Mouse (Mus musculus) kidney, embryonic 16.5 days (tissue): ENCODE data around the gene Pld2. TPM values are rescaled to one million over a fixed set of nuclear protein-coding genes. Genes with fewer than 3 reads are reported as not detected.

Experiments used
- ATAC-seq: fragments of 200-750 bp; cut with Nextera tagmentation; 2 replicates; pipeline ENCODE4 v1.8.0; 2017; ENCODE audit warnings: moderate TSS enrichment; ENCODE audit not compliant: low FRiP score, low TSS enrichment
- H3K27ac ChIP-seq: fragments of 300-500 bp; sonication (generic); 2 replicates; pipeline ENCODE4 v1.5.1; 2014; ENCODE audit warnings: low read length
- H3K27me3 ChIP-seq: fragments of 300-500 bp; sonication (generic); 2 replicates; pipeline ENCODE4 v1.6.1; 2014; ENCODE audit warnings: low read length, control low read depth, mixed read lengths; ENCODE audit not compliant: insufficient read depth
- H3K36me3 ChIP-seq: fragments of 300-500 bp; sonication (generic); 2 replicates; pipeline ENCODE4 v1.6.1; 2014; ENCODE audit warnings: low read length, control low read depth, mixed read lengths; ENCODE audit not compliant: insufficient read depth
- H3K4me1 ChIP-seq: fragments of 300-500 bp; sonication (generic); 2 replicates; pipeline ENCODE4 v1.6.1; 2014; ENCODE audit warnings: low read length, control low read depth, mixed read lengths; ENCODE audit not compliant: insufficient read depth
- H3K4me2 ChIP-seq: fragments of 300-500 bp; sonication (generic); replicated peaks from 2 replicates; pipeline ENCODE4 v1.6.1; 2014; ENCODE audit warnings: low read depth, low read length
- H3K4me3 ChIP-seq: fragments of 300-500 bp; sonication (generic); 2 replicates; pipeline ENCODE4 v1.5.1; 2014; ENCODE audit warnings: mild to moderate bottlenecking, low read length
- H3K9ac ChIP-seq: fragments of 300-500 bp; sonication (generic); replicated peaks from 2 replicates; pipeline ENCODE4 v1.6.1; 2014; ENCODE audit warnings: low read length
- H3K9me3 ChIP-seq: fragments of 300-500 bp; sonication (generic); 2 replicates; pipeline ENCODE4 v1.6.1; 2016; ENCODE audit warnings: low read length, control low read depth
- WGBS: fragments of 180-500 bp; shearing (Covaris S2); extraction: QIAGEN DNeasy Blood & Tissue Kit; methylation state at CpG from one replicate; pipeline ENCODE4 v1.1.7; 2014; 5-methylcytosine and 5-hydroxymethylcytosine counted together
- polyA plus RNA-seq: library from polyadenylated mRNA; unstranded; fragments of >200 nt; fragmentation: Nextera tagmentation; extraction: Ambion mirVana; gene quantifications from 2 replicates; pipeline ENCODE4 v1.2.1, GENCODE M21; 2015

Gene Pld2
- polyA plus RNA-seq, 1 experiment from 2014 or later: 8.5 TPM

DNA sequence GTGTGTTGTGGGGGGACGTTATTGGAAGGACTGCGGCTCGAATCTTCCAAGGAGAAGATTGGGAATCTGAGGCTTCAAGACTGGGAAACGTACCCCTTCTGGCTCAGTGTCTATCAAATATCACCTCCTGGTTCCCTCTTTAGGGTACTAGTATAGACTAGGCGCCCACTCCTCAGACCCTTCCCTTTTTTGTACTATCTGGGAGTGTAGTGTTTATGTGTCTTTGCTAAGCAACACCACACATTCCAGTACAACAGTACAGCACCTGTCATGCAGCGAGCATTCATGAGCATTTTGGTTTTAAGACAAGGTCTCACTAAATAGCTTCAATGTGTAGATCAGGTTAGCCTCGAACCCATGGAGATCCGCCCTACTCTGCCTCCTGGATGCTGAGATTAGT, 11.7 kb downstream of the Pld2 start:
- Histone ChIP-seq H3K4me3 (no peak overlapping the region), H3K9ac (no peak overlapping the region), H3K36me3 (no peaks in the 10 kb centered on the region), H3K4me2 (no peak overlapping the region), H3K9me3 (no peaks in the 10 kb centered on the region), H3K4me1 (peaks cover 10% of the 10 kb centered on the region; the same call in 1 of the 2 replicates), H3K27me3 (no peaks in the 10 kb centered on the region), H3K27ac (no peak overlapping the region)
- 92% methylated on average over 8 of the region's 8 CpGs for WGBS
- no peak for ATAC-seq

GRCm38 (mm10) chr11:70553940-70554339, 14.1 kb downstream of the Pld2 start:
- 0 out of 2 replicates have a peak, but pooled peaks cover 4% of the 10 kb centered on the region for H3K36me3 ChIP-seq
- no peak overlapping the region for H3K9ac ChIP-seq
- peaks cover 10% of the 10 kb centered on the region; the same call in 1 of the 2 replicates for H3K4me1 ChIP-seq
- no peak for ATAC-seq
- H3K4me2 ChIP-seq: no peak overlapping the region
- no peak overlapping the region for H3K4me3 ChIP-seq
- no peaks in the 10 kb centered on the region for H3K27me3 ChIP-seq
- WGBS: 15% methylated on average over 7 of the region's 7 CpGs
- H3K9me3 ChIP-seq: no peaks in the 10 kb centered on the region
- H3K27ac ChIP-seq: no peak overlapping the region

DNA sequence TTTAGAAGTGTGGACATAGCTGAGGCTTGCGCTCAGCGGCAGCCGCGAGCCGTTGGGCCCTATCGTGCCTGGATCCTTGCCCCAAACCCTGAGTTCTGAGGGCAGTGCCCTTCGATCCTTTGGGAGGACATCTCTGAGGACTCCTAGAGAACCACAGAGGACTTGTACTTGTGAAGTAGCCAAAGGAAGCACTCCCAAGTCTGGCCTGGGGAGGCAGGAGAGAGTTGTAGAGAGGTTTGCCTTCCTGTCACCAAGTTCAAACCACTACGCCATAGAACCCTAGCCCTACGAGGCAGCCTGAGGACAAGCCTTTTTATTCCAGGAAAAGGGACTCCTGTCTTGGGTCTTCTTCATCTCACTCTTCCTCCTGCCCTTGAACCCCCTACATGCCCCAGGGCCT, 17.7 kb downstream of the Pld2 start:
- Histone ChIP-seq H3K27ac (no peak overlapping the region), H3K27me3 (no peaks in the 10 kb centered on the region), H3K9me3 (no peaks in the 10 kb centered on the region), H3K4me1 (peaks cover 17% of the 10 kb centered on the region), H3K4me3 (no peak overlapping the region), H3K36me3 (0 out of 2 replicates have a peak, but pooled peaks cover 4% of the 10 kb centered on the region), H3K4me2 (no peak overlapping the region), H3K9ac (no peak overlapping the region)
- ATAC-seq: no peak
- 89% methylated on average over 9 of the region's 9 CpGs for WGBS

- Histone ChIP-seq H3K4me3 (peak overlapping the region; percentile 91), H3K27me3 (no peaks in the 10 kb centered on the region), H3K36me3 (0 out of 2 replicates have a peak, but pooled peaks cover 4% of the 10 kb centered on the region), H3K9ac (peak overlapping the region; percentile 87), H3K4me1 (peaks cover 40% of the 10 kb centered on the region), H3K27ac (peak overlapping the region; percentile 93), H3K4me2 (peak overlapping the region; percentile 92), H3K9me3 (no peaks in the 10 kb centered on the region)
- ATAC-seq: peak; percentile 12; the same call in 1 of the 2 replicates
- 0% methylated on average over 2 of the region's 2 CpGs for WGBS
Measured at GRCm38 (mm10) chr11:70561937-70562286, 22.0 kb downstream of the Pld2 start.

- H3K4me3 ChIP-seq: peak within 1 kb of the TSS; percentile 91
- WGBS: 0% methylated on average over 50 of the region's 57 CpGs
- peak; percentile 89 for ATAC-seq
Measured at GRCm38 (mm10) chr11:70562287-70562994, 22.6 kb downstream of the Pld2 start, which contains the start of gene Mink1. Gene Mink1, plus strand, starts transcription at chr11:70562881.

GRCm38 (mm10) chr11:70562995-70563469, 23.2 kb downstream of the Pld2 start:
- WGBS: under 1% methylated on average over 30 of the region's 31 CpGs
- H3K36me3 ChIP-seq: 0 out of 2 replicates have a peak, but pooled peaks cover under 1% of the 10 kb centered on the region
- peak overlapping the region; percentile 91 for H3K4me3 ChIP-seq
- H3K4me2 ChIP-seq: peak overlapping the region; percentile 92
- H3K9ac ChIP-seq: peak overlapping the region; percentile 87
- ATAC-seq: peak; percentile 24
- H3K27me3 ChIP-seq: no peaks in the 10 kb centered on the region
- peaks cover 42% of the 10 kb centered on the region for H3K4me1 ChIP-seq
- H3K27ac ChIP-seq: peak overlapping the region; percentile 93
- no peaks in the 10 kb centered on the region for H3K9me3 ChIP-seq

More at GRCm38 (mm10) chr11:70562287-70562994, 22.6 kb downstream of the Pld2 start, which contains the start of gene Mink1:
- peaks cover 42% of the 10 kb centered on the region for H3K4me1 ChIP-seq
- peak within 1 kb of the TSS; percentile 87 for H3K9ac ChIP-seq
- H3K9me3 ChIP-seq: no peaks in the 10 kb centered on the region
- peak within 1 kb of the TSS; percentile 92 for H3K4me2 ChIP-seq
- peak within 1 kb of the TSS; percentile 93 for H3K27ac ChIP-seq
- H3K36me3 ChIP-seq: 0 out of 2 replicates have a peak, but pooled peaks cover 4% of the 10 kb centered on the region
- H3K27me3 ChIP-seq: no peaks in the 10 kb centered on the region

- Histone ChIP-seq H3K27ac (peak overlapping the region; percentile 93), H3K4me1 (peaks cover 42% of the 10 kb centered on the region), H3K36me3 (no peaks in the 10 kb centered on the region), H3K27me3 (no peaks in the 10 kb centered on the region), H3K4me2 (peak overlapping the region; percentile 92), H3K9ac (peak overlapping the region; percentile 87), H3K9me3 (no peaks in the 10 kb centered on the region), H3K4me3 (peak overlapping the region; percentile 91)
- ATAC-seq: peak; percentile 8
- under 1% methylated on average over 25 of the region's 25 CpGs for WGBS
Measured at GRCm38 (mm10) chr11:70563470-70564275, 23.8 kb downstream of the Pld2 start.

GRCm38 (mm10) chr11:70564276-70564873, 24.5 kb downstream of the Pld2 start:
- ATAC-seq: no peak
- H3K27me3 ChIP-seq: no peaks in the 10 kb centered on the region
- H3K4me2 ChIP-seq: peak overlapping the region; percentile 92
- H3K36me3 ChIP-seq: no peaks in the 10 kb centered on the region
- no peaks in the 10 kb centered on the region for H3K9me3 ChIP-seq
- peak overlapping the region; percentile 87 for H3K9ac ChIP-seq
- peaks cover 42% of the 10 kb centered on the region for H3K4me1 ChIP-seq
- 26% methylated on average over 4 of the region's 4 CpGs for WGBS
- peak overlapping the region; percentile 91 for H3K4me3 ChIP-seq
- H3K27ac ChIP-seq: peak overlapping the region; percentile 93

DNA sequence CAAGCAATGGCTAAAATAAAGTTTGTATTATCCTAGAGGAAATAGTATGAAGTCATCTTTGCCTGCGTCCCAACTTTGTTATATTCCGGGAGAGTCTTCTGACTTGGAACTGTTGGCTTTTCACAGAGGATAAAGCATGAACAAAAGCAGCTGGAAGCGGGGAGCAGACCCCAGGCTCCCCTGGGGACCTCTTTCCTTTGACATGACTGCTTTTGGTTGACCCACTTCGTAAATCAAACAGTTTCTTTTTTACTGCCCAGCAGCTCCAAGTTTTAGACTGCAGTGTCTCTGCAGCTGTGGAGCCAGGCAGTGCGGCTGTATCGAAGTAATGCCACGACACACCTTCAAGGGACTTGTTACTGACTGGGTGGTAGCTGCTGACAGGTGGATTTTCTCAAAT, 26.7 kb downstream of the Pld2 start:
- WGBS: 39% methylated on average over 7 of the region's 7 CpGs
- Histone ChIP-seq H3K4me1 (peaks cover 49% of the 10 kb centered on the region), H3K4me2 (no peak overlapping the region), H3K36me3 (no peaks in the 10 kb centered on the region), H3K27ac (no peak overlapping the region), H3K27me3 (no peaks in the 10 kb centered on the region), H3K9ac (no peak overlapping the region), H3K9me3 (no peaks in the 10 kb centered on the region), H3K4me3 (no peak overlapping the region)
- ATAC-seq: no peak
